Mouse (Mus musculus) liver, adult 2 months (tissue): ENCODE results near the gene Irf3. TPM values are rescaled to one million over a fixed set of nuclear protein-coding genes. Genes with fewer than 3 reads are reported as not detected.

Experiments used
- DNase-seq: peaks from one replicate; pipeline ENCODE4 v3.0.0-alpha.2; 2011; ENCODE audit warnings: low read depth, low spot score; ENCODE audit errors: extremely low read depth
- H3K27ac ChIP-seq: fragments of 200-500 bp; replicated peaks from 2 replicates; pipeline ENCODE4 v1.5.1; 2012; ENCODE audit warnings: low read depth, mild to moderate bottlenecking, control low read depth, inconsistent platforms, low read length; ENCODE audit not compliant: insufficient read depth
- H3K27me3 ChIP-seq: fragments of 200-500 bp; 2 replicates; pipeline ENCODE4 v1.6.1; 2012; ENCODE audit warnings: mild to moderate bottlenecking, moderate library complexity, low read length, inconsistent platforms; ENCODE audit not compliant: control insufficient read depth, insufficient read depth
- H3K36me3 ChIP-seq: fragments of 200-500 bp; 2 replicates; pipeline ENCODE4 v1.6.1; 2012; ENCODE audit warnings: low read length, inconsistent platforms; ENCODE audit not compliant: control insufficient read depth, insufficient read depth
- H3K4me1 ChIP-seq: fragments of 200-500 bp; 2 replicates; pipeline ENCODE4 v1.6.1; 2011; ENCODE audit warnings: low read length; ENCODE audit not compliant: control insufficient read depth, insufficient read depth
- H3K4me3 ChIP-seq: fragments of 200-500 bp; 2 replicates; pipeline ENCODE4 v1.5.1; 2011; ENCODE audit warnings: low read depth, mild to moderate bottlenecking, control low read depth, low read length, moderate library complexity; ENCODE audit not compliant: insufficient read depth
- H3K79me2 ChIP-seq: fragments of 200-500 bp; 2 replicates; pipeline ENCODE4 v1.6.1; 2012; ENCODE audit warnings: inconsistent platforms, mild to moderate bottlenecking, low read length, moderate library complexity; ENCODE audit not compliant: control insufficient read depth, insufficient read depth
- H3K9ac ChIP-seq: fragments of 200-500 bp; 2 replicates; pipeline ENCODE4 v1.6.1; 2012; ENCODE audit warnings: low read depth, mild to moderate bottlenecking, control low read depth, inconsistent platforms, low read length
- CTCF ChIP-seq: fragments of 200-500 bp; IDR thresholded peaks from 2 replicates; pipeline ENCODE4 v1.5.1; 2011; ENCODE audit warnings: low read depth, low read length, control low read depth
- POLR2A ChIP-seq: fragments of 200-500 bp; IDR thresholded peaks from 2 replicates; pipeline ENCODE4 v1.6.1; 2011; ENCODE audit warnings: low read length, control low read depth; ENCODE audit not compliant: insufficient read depth; ENCODE audit errors: extremely low read depth
- WGBS: fragments of 180-500 bp; shearing (Covaris S2); methylation state at CpG from one replicate; pipeline ENCODE4 v1.1.7; 2018; 5-methylcytosine and 5-hydroxymethylcytosine counted together
- polyA plus RNA-seq: library from polyadenylated mRNA; depleted of rRNA; stranded (reverse); fragments of >200 nt; gene quantifications from 2 replicates; pipeline ENCODE4 v1.2.3, GENCODE M21; 2012
- total RNA-seq: library from RNA; depleted of rRNA; stranded (reverse); fragments of >200 nt; gene quantifications from 2 replicates; pipeline ENCODE4 v1.2.3, GENCODE M21; 2014

Irf3 gene
- total and polyA plus RNA-seq, 2 experiments: 59.0 to 101 TPM

- peak; percentile 24; the same call in 1 of the 2 replicates for TF ChIP-seq CTCF
- TF ChIP-seq POLR2A: no peak
- Histone ChIP-seq H3K36me3 (peaks cover 3% of the 10 kb centered on the region; the same call in 1 of the 2 replicates), H3K27me3 (no peaks in the 10 kb centered on the region), H3K4me3 (peak overlapping the region; percentile 94), H3K9ac (peak overlapping the region; percentile 83), H3K27ac (peak overlapping the region; percentile 64), H3K79me2 (peaks cover 5% of the 10 kb centered on the region; the same call in 1 of the 2 replicates), H3K4me1 (peaks cover 8% of the 10 kb centered on the region)
- no peak for DNase-seq
- under 1% methylated on average over 45 of the region's 45 CpGs for WGBS
These were observed 11.8 kb upstream of the Irf3 start for GRCm38 (mm10) chr7:44985595-44986191.

- H3K4me3 ChIP-seq: peak within 1 kb of the TSS; percentile 94
- peaks cover 1% of the 10 kb centered on the region; the same call in 1 of the 2 replicates for H3K36me3 ChIP-seq
- H3K4me1 ChIP-seq: peaks cover 8% of the 10 kb centered on the region
- peaks cover 5% of the 10 kb centered on the region; the same call in 1 of the 2 replicates for H3K79me2 ChIP-seq
- H3K9ac ChIP-seq: peak within 1 kb of the TSS; percentile 83
- peak; percentile 21; the same call in 1 of the 2 replicates for TF ChIP-seq POLR2A
- no peak for TF ChIP-seq CTCF
- no peaks in the 10 kb centered on the region for H3K27me3 ChIP-seq
- under 1% methylated on average over 42 of the region's 42 CpGs for WGBS
- DNase-seq: peak; percentile 100
- peak within 1 kb of the TSS; percentile 78 for H3K27ac ChIP-seq
These were observed 11.1 kb upstream of the Irf3 start, which contains the start of gene Prmt1 for GRCm38 (mm10) chr7:44986192-44986878. Gene Prmt1, minus strand, starts transcription at chr7:44986568.

- 0 out of 2 replicates have a peak, but pooled peaks have one; percentile 16 for TF ChIP-seq POLR2A
- TF ChIP-seq CTCF: no peak
- under 1% methylated on average over 29 of the region's 29 CpGs for whole genome bisulfite sequencing
- H3K27ac ChIP-seq: peak overlapping the region; percentile 78
- peak overlapping the region; percentile 70 for H3K9ac ChIP-seq
- no peaks in the 10 kb centered on the region for H3K27me3 ChIP-seq
- H3K4me3 ChIP-seq: peak overlapping the region; percentile 63
- no peaks in the 10 kb centered on the region; the same call in 1 of the 2 replicates for H3K36me3 ChIP-seq
- H3K4me1 ChIP-seq: peaks cover 8% of the 10 kb centered on the region
- H3K79me2 ChIP-seq: peaks cover 5% of the 10 kb centered on the region; the same call in 1 of the 2 replicates
- no peak for DNase-seq
These were observed 10.3 kb upstream of the Irf3 start for GRCm38 (mm10) chr7:44986879-44987718.

GRCm38 (mm10) chr7:44996672-44997071 is 776 bp upstream of the Irf3 start:
- peaks cover 10% of the 10 kb centered on the region; the same call in 1 of the 2 replicates for H3K36me3 ChIP-seq
- no peaks in the 10 kb centered on the region for H3K27me3 ChIP-seq
- no peaks in the 10 kb centered on the region for H3K79me2 ChIP-seq
- H3K9ac ChIP-seq: peak overlapping the region; percentile 46
- no peak overlapping the region for H3K27ac ChIP-seq
- H3K4me3 ChIP-seq: peak overlapping the region; percentile 83; the same call in 1 of the 2 replicates
- DNase-seq: no peak
- TF ChIP-seq POLR2A (no peak), CTCF (no peak)
- peaks cover 6% of the 10 kb centered on the region; the same call in 1 of the 2 replicates for H3K4me1 ChIP-seq
- 18% methylated on average over 10 of the region's 10 CpGs for WGBS

GRCm38 (mm10) chr7:44997940-44998428 is 536 bp downstream of the Irf3 start:
- H3K4me1 ChIP-seq: peaks cover 6% of the 10 kb centered on the region; the same call in 1 of the 2 replicates
- DNase-seq: peak; percentile 55
- H3K36me3 ChIP-seq: peaks cover 10% of the 10 kb centered on the region; the same call in 1 of the 2 replicates
- peak overlapping the region; percentile 83 for H3K27ac ChIP-seq
- H3K9ac ChIP-seq: peak overlapping the region; percentile 76
- H3K27me3 ChIP-seq: no peaks in the 10 kb centered on the region
- TF ChIP-seq POLR2A (no peak), CTCF (no peak)
- 0 out of 2 replicates have a peak, but pooled peaks cover 3% of the 10 kb centered on the region for H3K79me2 ChIP-seq
- 2% methylated on average over 15 of the region's 15 CpGs for WGBS
- H3K4me3 ChIP-seq: peak overlapping the region; percentile 80
